ENCODE assay signal across 16 mouse cellular contexts in genomic region chr2:52677589-52677988, GRCm38 (mm10).
"Had no signal": no experiment of that assay in that cellular context is flagged by ENCODE, and none has a peak within 500 bp of the region (broad histone marks: within the 10 kb centered on the region; RNA-seq: fewer than 3 reads in every experiment).

No protein-coding gene starts in this region.

- H3K4me3 ChIP-seq: gastrocnemius, adult 2 months; heart, embryonic 10.5 days; heart, embryonic 12.5 days; hindbrain, embryonic 12.5 days; intestine, embryonic 15.5 days; layer of hippocampus, adult 2 months; left cerebral cortex, adult 2 months; limb, embryonic 12.5 days had no signal

- H3K9me3 ChIP-seq: heart, embryonic 10.5 days; heart, embryonic 12.5 days; hindbrain, embryonic 10.5 days; hindbrain, embryonic 12.5 days; intestine, embryonic 15.5 days; limb, embryonic 10.5 days; limb, embryonic 12.5 days had no signal

- H3K9ac ChIP-seq: heart, embryonic 12.5 days; hindbrain, embryonic 12.5 days; hindbrain, embryonic 14.5 days; intestine, embryonic 15.5 days; limb, embryonic 12.5 days had no signal

- H3K36me3 ChIP-seq: heart, embryonic 10.5 days; heart, embryonic 12.5 days; hindbrain, embryonic 10.5 days; hindbrain, embryonic 12.5 days; intestine, embryonic 15.5 days; limb, embryonic 10.5 days; limb, embryonic 12.5 days had no signal

- DNase-seq: gastrocnemius, adult 2 months; gastrocnemius, postnatal 25 days; heart, adult 18-20 months; heart, postnatal 4 days had no signal

- H3K27ac ChIP-seq: gastrocnemius, adult 2 months; heart, embryonic 10.5 days; hindbrain, embryonic 10.5 days; hindbrain, embryonic 12.5 days; hindbrain, embryonic 14.5 days; intestine, embryonic 15.5 days; layer of hippocampus, adult 2 months; limb, embryonic 10.5 days; limb, embryonic 12.5 days had no signal

- ATAC-seq: inflammation-experienced regulatory T-cells, adult 6 months; intestine, embryonic 15.5 days; intestine, postnatal 0 days had no signal
